Mouse (Mus musculus): ENCODE measurements around the gene Klhl8. TPM values are rescaled to one million over a fixed set of nuclear protein-coding genes. Genes with fewer than 3 reads are reported as not detected.

Klhl8 gene
- polyA plus RNA-seq, 1 experiment from 2014 or later, result 4.3 TPM

GRCm38 (mm10) chr5:103910156-103910555 lies 903 bp downstream of the Klhl8 start:
- ATAC-seq, result no peak
- no peaks in the 10 kb centered on the region for H3K36me3 ChIP-seq (ENCODE audit: control insufficient read depth, insufficient read depth)
- no peaks in the 10 kb centered on the region for H3K27me3 ChIP-seq (replicated peaks; ENCODE audit: control insufficient read depth, insufficient read depth, low read length)
- no peak overlapping the region for H3K27ac ChIP-seq (ENCODE audit: low read depth, low read length)
- WGBS, result 38% methylated on average over 7 of the region's 9 CpGs
- no peaks in the 10 kb centered on the region for H3K9me3 ChIP-seq (ENCODE audit: control insufficient read depth)
- H3K4me2 ChIP-seq (replicated peaks; ENCODE audit: low read depth), result peak overlapping the region; percentile 96
- H3K4me1 ChIP-seq (replicated peaks; ENCODE audit: control insufficient read depth, insufficient read depth, low read length), result no peaks in the 10 kb centered on the region
- H3K9ac ChIP-seq (ENCODE audit: low read depth, low read length), result peak overlapping the region; percentile 84
- peak overlapping the region; percentile 88; the same call in 1 of the 2 replicates for H3K4me3 ChIP-seq (ENCODE audit: low read depth, low read length)
- TF ChIP-seq CTCF (IDR thresholded peaks at IDR 0.05; ENCODE audit: low read depth), result no peak

- H3K27ac ChIP-seq (ENCODE audit: low read depth, low read length), result no peak overlapping the region
- no peak overlapping the region for H3K4me3 ChIP-seq (ENCODE audit: low read depth, low read length)
- no peak for TF ChIP-seq CTCF (IDR thresholded peaks at IDR 0.05; ENCODE audit: low read depth)
- 68% methylated on average over 3 of the region's 3 CpGs for WGBS
- H3K4me1 ChIP-seq (replicated peaks; ENCODE audit: control insufficient read depth, insufficient read depth, low read length), result no peaks in the 10 kb centered on the region
- H3K27me3 ChIP-seq (replicated peaks; ENCODE audit: control insufficient read depth, insufficient read depth, low read length), result no peaks in the 10 kb centered on the region
- H3K9ac ChIP-seq (ENCODE audit: low read depth, low read length), result no peak overlapping the region
- no peaks in the 10 kb centered on the region for H3K9me3 ChIP-seq (ENCODE audit: control insufficient read depth)
- H3K36me3 ChIP-seq (ENCODE audit: control insufficient read depth, insufficient read depth), result no peaks in the 10 kb centered on the region
- ATAC-seq, result no peak
- no peak overlapping the region for H3K4me2 ChIP-seq (replicated peaks; ENCODE audit: low read depth)
Measured at GRCm38 (mm10) chr5:103909466-103909865, 1.6 kb downstream of the Klhl8 start.

GRCm38 (mm10) chr5:103908851-103909250 lies 2.2 kb downstream of the Klhl8 start:
- no peak for ATAC-seq
- H3K4me2 ChIP-seq (replicated peaks; ENCODE audit: low read depth), result no peak overlapping the region
- H3K9me3 ChIP-seq (ENCODE audit: control insufficient read depth), result no peaks in the 10 kb centered on the region
- H3K9ac ChIP-seq (ENCODE audit: low read depth, low read length), result no peak overlapping the region
- H3K4me1 ChIP-seq (replicated peaks; ENCODE audit: control insufficient read depth, insufficient read depth, low read length), result no peaks in the 10 kb centered on the region
- WGBS, result 64% methylated on average over 7 of the region's 7 CpGs
- TF ChIP-seq CTCF (IDR thresholded peaks at IDR 0.05; ENCODE audit: low read depth), result no peak
- H3K4me3 ChIP-seq (ENCODE audit: low read depth, low read length), result no peak overlapping the region
- H3K27ac ChIP-seq (ENCODE audit: low read depth, low read length), result no peak overlapping the region
- no peaks in the 10 kb centered on the region for H3K27me3 ChIP-seq (replicated peaks; ENCODE audit: control insufficient read depth, insufficient read depth, low read length)
- no peaks in the 10 kb centered on the region for H3K36me3 ChIP-seq (ENCODE audit: control insufficient read depth, insufficient read depth)

- H3K27ac ChIP-seq (ENCODE audit: low read depth, low read length), result no peak overlapping the region
- no peak overlapping the region for H3K4me2 ChIP-seq (replicated peaks; ENCODE audit: low read depth)
- H3K4me3 ChIP-seq (ENCODE audit: low read depth, low read length), result no peak overlapping the region
- no peak for TF ChIP-seq CTCF (IDR thresholded peaks at IDR 0.05; ENCODE audit: low read depth)
- no peak for ATAC-seq
- H3K36me3 ChIP-seq (ENCODE audit: control insufficient read depth, insufficient read depth), result no peaks in the 10 kb centered on the region
- H3K9ac ChIP-seq (ENCODE audit: low read depth, low read length), result no peak overlapping the region
- no peaks in the 10 kb centered on the region for H3K9me3 ChIP-seq (ENCODE audit: control insufficient read depth)
- no peaks in the 10 kb centered on the region for H3K27me3 ChIP-seq (replicated peaks; ENCODE audit: control insufficient read depth, insufficient read depth, low read length)
- 83% methylated on average over 4 of the region's 4 CpGs for WGBS
- no peaks in the 10 kb centered on the region for H3K4me1 ChIP-seq (replicated peaks; ENCODE audit: control insufficient read depth, insufficient read depth, low read length)
Measured at GRCm38 (mm10) chr5:103907844-103908243, 3.2 kb downstream of the Klhl8 start.

GRCm38 (mm10) chr5:103906173-103906572 lies 4.9 kb downstream of the Klhl8 start:
- Histone ChIP-seq H3K4me1 (replicated peaks; ENCODE audit: control insufficient read depth, insufficient read depth, low read length) (no peaks in the 10 kb centered on the region), H3K9ac (ENCODE audit: low read depth, low read length) (no peak overlapping the region), H3K4me3 (ENCODE audit: low read depth, low read length) (no peak overlapping the region), H3K4me2 (replicated peaks; ENCODE audit: low read depth) (no peak overlapping the region), H3K27ac (ENCODE audit: low read depth, low read length) (no peak overlapping the region), H3K36me3 (ENCODE audit: control insufficient read depth, insufficient read depth) (no peaks in the 10 kb centered on the region), H3K9me3 (ENCODE audit: control insufficient read depth) (no peaks in the 10 kb centered on the region), H3K27me3 (replicated peaks; ENCODE audit: control insufficient read depth, insufficient read depth, low read length) (no peaks in the 10 kb centered on the region)
- WGBS, result 87% methylated on average over 6 of the region's 6 CpGs
- TF ChIP-seq CTCF (IDR thresholded peaks at IDR 0.05; ENCODE audit: low read depth), result no peak
- ATAC-seq, result no peak

- Histone ChIP-seq H3K9me3 (ENCODE audit: control insufficient read depth) (no peaks in the 10 kb centered on the region), H3K27me3 (replicated peaks; ENCODE audit: control insufficient read depth, insufficient read depth, low read length) (no peaks in the 10 kb centered on the region), H3K4me2 (replicated peaks; ENCODE audit: low read depth) (no peak overlapping the region), H3K36me3 (ENCODE audit: control insufficient read depth, insufficient read depth) (no peaks in the 10 kb centered on the region), H3K4me1 (replicated peaks; ENCODE audit: control insufficient read depth, insufficient read depth, low read length) (no peaks in the 10 kb centered on the region), H3K27ac (ENCODE audit: low read depth, low read length) (no peak overlapping the region), H3K9ac (ENCODE audit: low read depth, low read length) (no peak overlapping the region), H3K4me3 (ENCODE audit: low read depth, low read length) (no peak overlapping the region)
- no peak for TF ChIP-seq CTCF (IDR thresholded peaks at IDR 0.05; ENCODE audit: low read depth)
- ATAC-seq, result no peak
- WGBS, result 35% methylated on average over 1 of the region's 1 CpGs
Measured at GRCm38 (mm10) chr5:103898310-103898709, 12.7 kb downstream of the Klhl8 start.

- Histone ChIP-seq H3K36me3 (ENCODE audit: control insufficient read depth, insufficient read depth) (no peaks in the 10 kb centered on the region), H3K27ac (ENCODE audit: low read depth, low read length) (no peak overlapping the region), H3K4me3 (ENCODE audit: low read depth, low read length) (no peak overlapping the region), H3K4me1 (replicated peaks; ENCODE audit: control insufficient read depth, insufficient read depth, low read length) (no peaks in the 10 kb centered on the region), H3K9ac (ENCODE audit: low read depth, low read length) (no peak overlapping the region), H3K4me2 (replicated peaks; ENCODE audit: low read depth) (no peak overlapping the region), H3K9me3 (ENCODE audit: control insufficient read depth) (no peaks in the 10 kb centered on the region), H3K27me3 (replicated peaks; ENCODE audit: control insufficient read depth, insufficient read depth, low read length) (no peaks in the 10 kb centered on the region)
- no peak for TF ChIP-seq CTCF (IDR thresholded peaks at IDR 0.05; ENCODE audit: low read depth)
- 63% methylated on average over 15 of the region's 15 CpGs for WGBS
- no peak for ATAC-seq
Measured at GRCm38 (mm10) chr5:103889766-103890165, 21.3 kb downstream of the Klhl8 start.

Measured in intestine, postnatal 0 days (tissue).